17 mouse cellular contexts compared by ENCODE assay signal in genomic region chr4:119472545-119472944, GRCm38 (mm10). TPM values are rescaled to one million over a fixed set of nuclear protein-coding genes. Genes with fewer than 3 reads are reported as not detected.
"Had no signal": no experiment of that assay in that cellular context is flagged by ENCODE, and none has a peak within 500 bp of the region (broad histone marks: within the 10 kb centered on the region; RNA-seq: fewer than 3 reads in every experiment).

No protein-coding gene starts in this region.

- DNase-seq: lung, adult 18-20 months; lung, embryonic 14.5 days; lung, postnatal 10 days; lung, postnatal 4 days; midbrain, embryonic 14.5 days; right cerebral cortex, postnatal 14 days; thymus, adult 2 months; thymus, postnatal 25 days; thymus, postnatal 4 days had no signal

- H3K9ac ChIP-seq: lung, embryonic 14.5 days; midbrain, embryonic 12.5 days; neural tube, embryonic 13.5 days; stomach, embryonic 15.5 days had no signal

- H3K36me3 ChIP-seq: midbrain, embryonic 10.5 days; midbrain, embryonic 12.5 days; stomach, embryonic 15.5 days had no signal

- H3K4me3 ChIP-seq: midbrain, embryonic 10.5 days; midbrain, embryonic 12.5 days; myocyte; neural tube, embryonic 13.5 days; stomach, embryonic 15.5 days had no signal

- H3K27ac ChIP-seq: midbrain, embryonic 10.5 days; midbrain, embryonic 12.5 days; neural tube, embryonic 13.5 days; stomach, embryonic 15.5 days; stomach, postnatal 0 days had no signal

- ATAC-seq: midbrain, embryonic 16.5 days had no signal

- H3K27me3 ChIP-seq: midbrain, embryonic 12.5 days; neural tube, embryonic 13.5 days; stomach, embryonic 15.5 days had no signal

- H3K4me2 ChIP-seq: lung, embryonic 14.5 days; midbrain, embryonic 12.5 days; neural tube, embryonic 13.5 days; stomach, embryonic 15.5 days had no signal

- H3K9me3 ChIP-seq: midbrain, embryonic 10.5 days; midbrain, embryonic 12.5 days; neural tube, embryonic 13.5 days; stomach, embryonic 15.5 days had no signal

- H3K4me1 ChIP-seq: midbrain, embryonic 10.5 days; midbrain, embryonic 12.5 days; stomach, embryonic 15.5 days had no signal

RNA-seq across cellular contexts. Expression of gene Rimkla, which starts 19.9 kb away (rescaled TPM):
- polyA plus RNA-seq: myocyte had no signal

RNA-seq across cellular contexts. Expression of gene Zmynd12, which starts 49.9 kb away (rescaled TPM):
- polyA plus RNA-seq: midbrain, embryonic 10.5 days; neural tube, embryonic 11.5 days had no signal
